Mouse (Mus musculus) heart, adult 2 months (tissue): ENCODE measurements around the gene Col26a1.

Experiments used
- CTCF ChIP-seq: fragments of 200-600 bp; IDR thresholded peaks from 2 replicates; pipeline ENCODE4 v1.8.1; 2022; ENCODE audit warnings: antibody characterized with exemption, mild to moderate bottlenecking, moderate library complexity
- EP300 ChIP-seq: fragments of 200-500 bp; IDR thresholded peaks from 2 replicates; pipeline ENCODE4 v1.6.1; 2011; ENCODE audit warnings: low read depth, low read length, control low read depth; ENCODE audit not compliant: insufficient read depth
- POLR2A ChIP-seq: fragments of 200-500 bp; IDR thresholded peaks from 2 replicates; pipeline ENCODE4 v1.6.1; 2011; ENCODE audit warnings: mild to moderate bottlenecking, low read depth, low read length, control low read depth; ENCODE audit not compliant: insufficient read depth

DNA sequence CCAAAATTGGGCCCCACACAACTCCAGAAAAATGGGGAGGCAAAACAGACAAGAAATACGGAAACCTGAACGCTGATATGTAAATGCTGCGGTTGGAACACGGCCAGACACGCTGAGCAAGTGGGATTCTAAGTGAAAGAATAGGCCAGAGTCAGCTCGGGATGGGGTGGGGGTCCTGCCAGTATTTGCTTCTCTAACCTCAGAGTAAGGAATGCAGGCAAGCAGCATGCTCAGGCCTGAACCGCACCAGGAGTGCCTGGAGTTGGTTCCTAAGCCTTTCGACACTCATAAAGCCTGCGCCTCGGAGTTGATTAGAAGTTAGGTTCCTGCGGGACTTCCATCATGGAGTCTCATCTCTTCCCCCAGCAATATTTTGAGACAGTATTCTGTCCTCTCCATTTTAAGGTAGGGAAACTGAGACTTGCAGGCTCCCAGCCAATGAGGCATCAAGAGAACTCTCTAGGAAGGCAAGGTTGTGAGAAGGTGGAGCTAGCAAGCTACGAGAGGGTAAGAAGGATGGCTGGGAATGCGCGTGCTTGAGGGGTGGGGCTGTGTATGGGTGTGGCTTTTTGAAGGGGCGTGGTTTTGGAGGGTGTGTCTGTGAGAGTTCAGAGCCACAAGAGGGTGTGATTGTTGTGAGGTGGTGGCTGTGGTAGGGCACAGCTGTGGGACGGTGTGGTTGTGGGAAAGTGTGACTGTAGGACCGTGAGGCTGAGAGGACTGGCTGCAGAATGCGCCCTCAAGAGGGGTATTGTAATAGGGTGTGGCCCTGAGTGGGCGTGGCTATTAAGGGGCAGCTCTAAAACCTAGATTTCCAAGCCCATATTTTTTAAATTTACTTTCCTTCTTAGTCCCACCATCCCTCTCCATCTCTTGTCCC lies 36.4 kb downstream of the Col26a1 start:
- TF ChIP-seq EP300: no peak
- TF ChIP-seq POLR2A: no peak
- no peak for TF ChIP-seq CTCF
